Mouse (Mus musculus) liver, embryonic 16.5 days (tissue): ENCODE data around the gene Pan3. TPM values are rescaled to one million over a fixed set of nuclear protein-coding genes. Genes with fewer than 3 reads are reported as not detected.
A peak's percentile ranks its signal among the peaks of the same experiment; 100 is the strongest.
"Not testable (repeated sequence)": the region's sequence is repeated elsewhere in the genome, so short reads cannot be mapped to it uniquely, and the experiment has no call there.

Experiments used
- ATAC-seq: fragments of 200-750 bp; cut with Nextera tagmentation; 2 replicates; pipeline ENCODE4 v1.8.0; 2017; ENCODE audit warnings: low read depth, mild to moderate bottlenecking, moderate number of reproducible peaks, moderate library complexity
- H3K27ac ChIP-seq: fragments of 300-500 bp; sonication (generic); 2 replicates; pipeline ENCODE4 v1.5.1; 2014; ENCODE audit warnings: mild to moderate bottlenecking, low read length
- H3K27me3 ChIP-seq: fragments of 300-500 bp; sonication (generic); 2 replicates; pipeline ENCODE4 v1.6.1; 2014; ENCODE audit warnings: low read depth, low read length, mixed read lengths; ENCODE audit not compliant: control insufficient read depth, insufficient read depth
- H3K36me3 ChIP-seq: fragments of 300-500 bp; sonication (generic); 2 replicates; pipeline ENCODE4 v1.6.1; 2014; ENCODE audit warnings: mild to moderate bottlenecking; ENCODE audit not compliant: control insufficient read depth, insufficient read depth
- H3K4me1 ChIP-seq: fragments of 300-500 bp; sonication (generic); 2 replicates; pipeline ENCODE4 v1.6.1; 2014; ENCODE audit warnings: low read depth, low read length, mixed read lengths; ENCODE audit not compliant: control insufficient read depth
- H3K4me2 ChIP-seq: fragments of 300-500 bp; sonication (generic); 2 replicates; pipeline ENCODE4 v1.6.1; 2014; ENCODE audit warnings: low read depth, low read length, mixed read lengths
- H3K4me3 ChIP-seq: fragments of 300-500 bp; sonication (generic); 2 replicates; pipeline ENCODE4 v1.5.1; 2014; ENCODE audit warnings: low read depth, mild to moderate bottlenecking, low read length
- H3K9ac ChIP-seq: fragments of 300-500 bp; sonication (generic); 2 replicates; pipeline ENCODE4 v1.6.1; 2014; ENCODE audit warnings: low read depth, low read length
- H3K9me3 ChIP-seq: fragments of 300-500 bp; sonication (generic); replicated peaks from 2 replicates; pipeline ENCODE4 v1.6.1; 2016; ENCODE audit warnings: low read length; ENCODE audit not compliant: control insufficient read depth
- WGBS: fragments of 180-500 bp; shearing (Covaris S2); extraction: QIAGEN DNeasy Blood & Tissue Kit; methylation state at CpG from one replicate; pipeline ENCODE4 v1.1.7; 2014; ENCODE audit not compliant: insufficient replicate concordance; 5-methylcytosine and 5-hydroxymethylcytosine counted together
- polyA plus RNA-seq: library from polyadenylated mRNA; unstranded; fragments of >200 nt; fragmentation: Nextera tagmentation; extraction: Ambion mirVana; gene quantifications from 2 replicates; pipeline ENCODE4 v1.2.1, GENCODE M21; 2015

Pan3 gene
- polyA plus RNA-seq, 1 experiment from 2014 or later = 32.0 TPM

- WGBS = 69% methylated on average over 4 of the region's 4 CpGs
- Histone ChIP-seq H3K27me3 (no peaks in the 10 kb centered on the region), H3K9ac (no peak overlapping the region), H3K4me3 (no peak overlapping the region), H3K36me3 (peaks cover 26% of the 10 kb centered on the region), H3K9me3 (no peaks in the 10 kb centered on the region), H3K4me2 (no peak overlapping the region), H3K27ac (no peak overlapping the region), H3K4me1 (no peaks in the 10 kb centered on the region)
- ATAC-seq = no peak
Observed at GRCm38 (mm10) chr5:147539815-147540214, 109.9 kb downstream of the Pan3 start.

- Histone ChIP-seq H3K36me3 (peaks cover 36% of the 10 kb centered on the region), H3K4me3 (no peak overlapping the region), H3K4me2 (no peak overlapping the region), H3K27ac (no peak overlapping the region), H3K4me1 (no peaks in the 10 kb centered on the region; the same call in 1 of the 2 replicates), H3K9ac (no peak overlapping the region), H3K27me3 (no peaks in the 10 kb centered on the region), H3K9me3 (no peaks in the 10 kb centered on the region)
- 60% methylated on average over 6 of the region's 6 CpGs for WGBS
- peak; percentile 25; the same call in 1 of the 2 replicates for ATAC-seq
Observed at GRCm38 (mm10) chr5:147542291-147542690, 112.3 kb downstream of the Pan3 start.

GRCm38 (mm10) chr5:147545731-147546241 lies 115.8 kb downstream of the Pan3 start:
- Histone ChIP-seq H3K27me3 (no peaks in the 10 kb centered on the region), H3K9me3 (no peaks in the 10 kb centered on the region), H3K4me3 (no peak overlapping the region), H3K4me1 (no peaks in the 10 kb centered on the region; the same call in 1 of the 2 replicates), H3K4me2 (no peak overlapping the region), H3K27ac (peak overlapping the region; percentile 58; the same call in 1 of the 2 replicates), H3K36me3 (peaks cover 39% of the 10 kb centered on the region), H3K9ac (no peak overlapping the region)
- peak; percentile 80 for ATAC-seq
- 71% methylated on average over 11 of the region's 11 CpGs for WGBS

GRCm38 (mm10) chr5:147549016-147549755 lies 119.2 kb downstream of the Pan3 start:
- 84% methylated on average over 12 of the region's 12 CpGs for WGBS
- ATAC-seq = no peak
- no peak overlapping the region for H3K27ac ChIP-seq
- no peak overlapping the region for H3K4me2 ChIP-seq
- peaks cover 30% of the 10 kb centered on the region for H3K36me3 ChIP-seq
- H3K4me1 ChIP-seq = no peaks in the 10 kb centered on the region; the same call in 1 of the 2 replicates
- no peaks in the 10 kb centered on the region for H3K27me3 ChIP-seq
- no peaks in the 10 kb centered on the region for H3K9me3 ChIP-seq
- H3K4me3 ChIP-seq = no peak overlapping the region
- H3K9ac ChIP-seq = no peak overlapping the region

- no peak overlapping the region for H3K9ac ChIP-seq
- ATAC-seq = no peak
- H3K4me3 ChIP-seq = no peak overlapping the region
- no peak overlapping the region for H3K27ac ChIP-seq
- H3K36me3 ChIP-seq = peaks cover 20% of the 10 kb centered on the region
- WGBS = 77% methylated on average over 13 of the region's 13 CpGs
- H3K27me3 ChIP-seq = no peaks in the 10 kb centered on the region
- no peak overlapping the region for H3K4me2 ChIP-seq
- H3K9me3 ChIP-seq = no peaks in the 10 kb centered on the region
- H3K4me1 ChIP-seq = no peaks in the 10 kb centered on the region
Observed at GRCm38 (mm10) chr5:147551879-147552627, 122.1 kb downstream of the Pan3 start.

GRCm38 (mm10) chr5:147557641-147558040 lies 127.7 kb downstream of the Pan3 start:
- not testable (repeated sequence) for H3K36me3 ChIP-seq, H3K4me1 ChIP-seq, H3K27ac ChIP-seq, H3K27me3 ChIP-seq, ATAC-seq, H3K9me3 ChIP-seq, H3K4me3 ChIP-seq, H3K4me2 ChIP-seq, H3K9ac ChIP-seq
- WGBS = 53% methylated on average over 5 of the region's 6 CpGs

- Histone ChIP-seq H3K4me3 (0 out of 2 replicates have a peak overlapping the region, but pooled peaks have one; percentile 5), H3K9me3 (no peaks in the 10 kb centered on the region), H3K4me2 (peak overlapping the region; percentile 14), H3K27ac (no peak overlapping the region), H3K9ac (no peak overlapping the region), H3K27me3 (no peaks in the 10 kb centered on the region), H3K36me3 (no peaks in the 10 kb centered on the region), H3K4me1 (no peaks in the 10 kb centered on the region)
- no peak; the same call in 1 of the 2 replicates for ATAC-seq
- 57% methylated on average over 18 of the region's 18 CpGs for WGBS
Observed at GRCm38 (mm10) chr5:147563511-147564139, 133.7 kb downstream of the Pan3 start.

GRCm38 (mm10) chr5:147564140-147564590 lies 134.2 kb downstream of the Pan3 start:
- ATAC-seq = no peak
- H3K4me3 ChIP-seq = 0 out of 2 replicates have a peak overlapping the region, but pooled peaks have one; percentile 5
- H3K4me1 ChIP-seq = no peaks in the 10 kb centered on the region
- 30% methylated on average over 16 of the region's 16 CpGs for WGBS
- H3K27me3 ChIP-seq = no peaks in the 10 kb centered on the region
- H3K27ac ChIP-seq = no peak overlapping the region
- peak overlapping the region; percentile 14 for H3K4me2 ChIP-seq
- H3K36me3 ChIP-seq = no peaks in the 10 kb centered on the region
- no peak overlapping the region for H3K9ac ChIP-seq
- no peaks in the 10 kb centered on the region for H3K9me3 ChIP-seq
